Mouse (Mus musculus) stomach, embryonic 14.5 days (tissue): ENCODE results near the gene Mterf1b. TPM values are rescaled to one million over a fixed set of nuclear protein-coding genes. Genes with fewer than 3 reads are reported as not detected.

Experiments used
- ATAC-seq: fragments of 200-750 bp; cut with Nextera tagmentation; 2 replicates; pipeline ENCODE4 v1.8.0; 2017; ENCODE audit warnings: low read depth, moderate TSS enrichment; ENCODE audit not compliant: insufficient number of reproducible peaks, insufficient read depth, low FRiP score
- H3K27ac ChIP-seq: fragments of 300-500 bp; sonication (generic); 2 replicates; pipeline ENCODE4 v1.5.1; 2014; ENCODE audit warnings: mild to moderate bottlenecking, low read length, moderate library complexity, mixed read lengths
- H3K27me3 ChIP-seq: fragments of 300-500 bp; sonication (generic); 2 replicates; pipeline ENCODE4 v1.6.1; 2014; ENCODE audit warnings: low read length, control low read depth, mixed read lengths; ENCODE audit not compliant: control insufficient read depth, insufficient read depth
- H3K36me3 ChIP-seq: fragments of 300-500 bp; sonication (generic); 2 replicates; pipeline ENCODE4 v1.6.1; 2014; ENCODE audit warnings: mild to moderate bottlenecking, control low read depth, low read length, moderate library complexity, mixed read lengths; ENCODE audit not compliant: control insufficient read depth, insufficient read depth
- H3K4me1 ChIP-seq: fragments of 300-500 bp; sonication (generic); 2 replicates; pipeline ENCODE4 v1.6.1; 2014; ENCODE audit warnings: low read length, control low read depth, mixed read lengths; ENCODE audit not compliant: control insufficient read depth, insufficient read depth
- H3K4me2 ChIP-seq: fragments of 300-500 bp; sonication (generic); replicated peaks from 2 replicates; pipeline ENCODE4 v1.6.1; 2014; ENCODE audit warnings: low read depth, low read length, control low read depth
- H3K4me3 ChIP-seq: fragments of 300-500 bp; sonication (generic); 2 replicates; pipeline ENCODE4 v1.5.1; 2014; ENCODE audit warnings: low read depth, low read length, control low read depth
- H3K9ac ChIP-seq: fragments of 300-500 bp; sonication (generic); replicated peaks from 2 replicates; pipeline ENCODE4 v1.6.1; 2014; ENCODE audit warnings: low read depth, mild to moderate bottlenecking, control low read depth, low read length, moderate library complexity, mixed read lengths
- H3K9me3 ChIP-seq: fragments of 300-500 bp; sonication (generic); 2 replicates; pipeline ENCODE4 v1.6.1; 2016; ENCODE audit warnings: low read depth, low read length, control low read depth; ENCODE audit not compliant: control insufficient read depth
- WGBS: fragments of 180-500 bp; shearing (Covaris S2); extraction: QIAGEN DNeasy Blood & Tissue Kit; methylation state at CpG from one replicate; pipeline ENCODE4 v1.1.7; 2014; 5-methylcytosine and 5-hydroxymethylcytosine counted together
- polyA plus RNA-seq: library from polyadenylated mRNA; unstranded; fragments of >200 nt; fragmentation: Nextera tagmentation; extraction: Ambion mirVana; gene quantifications from 2 replicates; pipeline ENCODE4 v1.2.1, GENCODE M21; 2014

Gene Mterf1b
- polyA plus RNA-seq, 1 experiment from 2014 or later = 3.6 TPM

DNA sequence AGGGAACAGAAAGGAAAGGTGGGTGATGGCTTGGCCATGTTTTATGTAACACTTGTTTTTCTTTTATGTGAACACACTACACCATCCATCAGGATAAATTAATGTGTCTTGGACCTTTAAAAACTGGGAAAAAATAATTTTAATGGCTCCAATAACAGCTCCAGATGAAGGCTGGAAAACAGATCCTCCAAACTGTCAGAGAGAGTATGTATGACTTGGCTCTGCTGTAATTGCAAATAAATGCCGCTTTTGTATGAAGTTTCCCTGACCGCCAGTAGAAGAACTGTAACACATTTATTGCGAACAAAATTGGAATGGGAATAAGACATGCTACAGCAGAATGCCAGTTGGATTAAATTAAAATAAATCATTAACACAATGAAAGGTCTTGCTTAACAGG, 29.1 kb downstream of the Mterf1b start:
- Histone ChIP-seq H3K9me3 (no peaks in the 10 kb centered on the region), H3K27me3 (no peaks in the 10 kb centered on the region), H3K4me1 (peaks cover 6% of the 10 kb centered on the region; the same call in 1 of the 2 replicates), H3K27ac (no peak overlapping the region), H3K4me3 (no peak overlapping the region), H3K9ac (no peak overlapping the region), H3K4me2 (no peak overlapping the region), H3K36me3 (no peaks in the 10 kb centered on the region)
- ATAC-seq = 0 out of 2 replicates have a peak, but pooled peaks have one; percentile 6
- 47% methylated on average over 3 of the region's 3 CpGs for WGBS

DNA sequence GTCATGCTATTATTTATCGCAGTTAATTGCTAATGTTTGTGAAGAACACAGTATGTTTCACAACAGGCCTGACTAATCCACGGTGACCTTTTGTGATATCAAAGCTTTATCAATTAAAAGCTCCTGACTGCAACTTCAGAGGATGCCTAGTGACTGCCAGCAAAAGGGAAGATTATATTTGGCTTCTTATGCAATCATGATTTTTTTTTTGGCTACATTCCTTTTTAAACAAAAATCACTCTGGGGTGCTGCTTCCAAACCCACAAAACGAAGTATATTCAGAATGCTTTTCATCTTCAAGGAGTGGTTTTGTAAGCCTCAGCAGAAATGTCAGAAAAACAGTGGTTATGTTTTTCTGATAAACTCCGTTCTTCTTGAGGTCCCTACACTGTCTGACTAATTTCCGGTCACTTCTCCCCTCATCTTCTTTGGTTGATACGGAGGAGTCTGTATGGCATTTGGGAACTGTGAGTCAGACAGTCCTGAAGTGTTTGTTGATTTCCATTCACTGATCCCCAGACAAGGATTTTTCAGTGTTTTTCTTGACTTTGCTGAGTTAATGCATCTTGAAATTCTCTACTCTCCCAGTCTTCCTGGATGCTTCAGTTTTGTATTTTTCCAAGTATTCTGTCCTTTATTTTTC, 29.9 kb downstream of the Mterf1b start:
- Histone ChIP-seq H3K4me1 (peaks cover 6% of the 10 kb centered on the region; the same call in 1 of the 2 replicates), H3K4me3 (no peak overlapping the region), H3K9ac (no peak overlapping the region), H3K36me3 (no peaks in the 10 kb centered on the region), H3K9me3 (no peaks in the 10 kb centered on the region), H3K27me3 (no peaks in the 10 kb centered on the region), H3K4me2 (no peak overlapping the region), H3K27ac (no peak overlapping the region)
- ATAC-seq = no peak
- 75% methylated on average over 6 of the region's 6 CpGs for WGBS

DNA sequence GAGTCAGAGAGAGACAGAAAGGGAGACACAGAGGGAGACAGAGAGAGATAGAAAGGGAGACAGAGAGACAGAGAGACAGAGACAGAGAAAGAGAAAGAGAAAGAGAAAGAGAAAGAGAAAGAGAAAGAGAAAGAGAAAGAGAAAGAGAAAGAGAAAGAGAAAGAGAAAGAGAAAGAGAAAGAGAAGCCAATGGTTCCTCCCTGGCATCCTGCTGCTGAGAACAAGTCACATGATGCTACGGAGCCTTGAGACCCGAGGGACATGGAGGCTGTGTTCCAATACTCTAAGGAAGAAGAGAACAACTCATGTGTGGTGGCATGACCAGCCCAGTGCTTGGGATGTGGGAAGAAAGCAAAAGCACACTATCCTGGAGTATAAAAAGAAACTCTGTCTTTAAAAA, 40.0 kb downstream of the Mterf1b start:
- H3K4me1 ChIP-seq = no peaks in the 10 kb centered on the region
- no peak overlapping the region for H3K4me2 ChIP-seq
- no peak overlapping the region for H3K27ac ChIP-seq
- no peaks in the 10 kb centered on the region for H3K27me3 ChIP-seq
- 78% methylated on average over 2 of the region's 2 CpGs for WGBS
- H3K4me3 ChIP-seq = no peak overlapping the region
- no peak overlapping the region for H3K9ac ChIP-seq
- no peak for ATAC-seq
- H3K9me3 ChIP-seq = no peaks in the 10 kb centered on the region
- H3K36me3 ChIP-seq = no peaks in the 10 kb centered on the region

DNA sequence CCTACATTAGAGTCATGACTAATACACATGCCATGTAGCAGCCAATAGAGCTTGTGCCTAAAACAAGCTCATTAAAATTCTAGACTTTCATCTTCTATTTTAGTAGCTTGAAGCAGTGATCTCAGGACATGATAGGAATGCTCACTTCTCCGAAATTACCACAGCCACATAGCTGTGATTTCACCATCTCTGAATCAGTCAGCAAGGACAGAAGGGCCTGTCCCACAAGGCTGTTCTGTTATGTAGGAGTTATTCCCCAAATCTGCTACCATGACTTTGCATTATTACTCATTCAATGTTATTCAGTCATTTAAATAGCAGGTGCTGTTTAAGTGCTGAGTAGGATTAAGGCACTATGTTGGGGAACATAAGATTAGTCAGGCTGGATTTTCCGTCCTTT, 42.3 kb downstream of the Mterf1b start:
- Histone ChIP-seq H3K36me3 (no peaks in the 10 kb centered on the region), H3K9me3 (no peaks in the 10 kb centered on the region), H3K4me1 (no peaks in the 10 kb centered on the region), H3K27me3 (no peaks in the 10 kb centered on the region), H3K9ac (no peak overlapping the region), H3K4me3 (no peak overlapping the region), H3K4me2 (no peak overlapping the region), H3K27ac (no peak overlapping the region)
- 81% methylated on average over 2 of the region's 2 CpGs for WGBS
- ATAC-seq = no peak

DNA sequence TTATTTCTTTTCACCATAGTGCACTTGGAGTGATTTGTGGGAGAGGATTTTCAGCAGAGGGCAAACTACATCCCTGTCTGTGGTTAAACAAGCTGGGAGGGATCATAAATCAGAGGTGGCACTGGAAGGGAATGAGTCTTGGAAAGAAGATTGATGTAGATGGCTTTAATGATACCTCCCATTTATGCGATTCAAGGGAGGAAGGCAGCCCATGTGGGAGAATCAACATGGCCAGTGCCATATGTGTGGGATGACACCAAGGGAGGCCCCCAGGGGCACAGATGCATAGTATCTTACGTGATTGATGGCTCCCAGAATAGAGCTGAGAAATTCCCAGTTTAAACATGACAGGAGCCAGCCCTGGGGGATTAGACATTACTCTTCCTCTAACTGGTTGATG, 48.0 kb downstream of the Mterf1b start:
- Histone ChIP-seq H3K4me3 (no peak overlapping the region), H3K4me1 (no peaks in the 10 kb centered on the region), H3K27me3 (no peaks in the 10 kb centered on the region), H3K4me2 (no peak overlapping the region), H3K9ac (no peak overlapping the region), H3K9me3 (no peaks in the 10 kb centered on the region), H3K36me3 (no peaks in the 10 kb centered on the region), H3K27ac (no peak overlapping the region)
- WGBS = 47% methylated on average over 2 of the region's 2 CpGs
- ATAC-seq = no peak

DNA sequence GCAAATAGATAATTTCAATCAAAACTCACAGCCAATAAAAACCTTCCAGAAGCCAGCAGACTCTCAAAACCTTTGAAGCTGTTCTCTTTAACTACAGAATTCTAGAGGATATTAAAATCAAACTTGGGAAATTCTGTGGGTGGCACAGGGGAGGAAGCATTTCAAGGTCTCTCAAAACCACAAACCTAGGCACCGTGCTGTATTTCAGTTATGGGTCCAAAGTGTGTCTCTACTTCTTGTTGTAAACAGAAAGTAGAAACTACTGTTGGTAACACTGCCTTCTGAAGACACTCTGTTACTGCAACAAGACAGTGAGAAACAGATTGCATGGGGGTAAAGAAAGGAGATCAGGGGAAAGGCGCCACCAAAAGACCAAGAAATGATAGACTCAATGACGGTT, 52.8 kb downstream of the Mterf1b start:
- Histone ChIP-seq H3K4me3 (no peak overlapping the region), H3K9me3 (no peaks in the 10 kb centered on the region), H3K4me1 (no peaks in the 10 kb centered on the region), H3K27ac (no peak overlapping the region), H3K36me3 (no peaks in the 10 kb centered on the region), H3K4me2 (no peak overlapping the region), H3K27me3 (no peaks in the 10 kb centered on the region), H3K9ac (no peak overlapping the region)
- no peak for ATAC-seq
- WGBS = 81% methylated on average over 3 of the region's 3 CpGs

DNA sequence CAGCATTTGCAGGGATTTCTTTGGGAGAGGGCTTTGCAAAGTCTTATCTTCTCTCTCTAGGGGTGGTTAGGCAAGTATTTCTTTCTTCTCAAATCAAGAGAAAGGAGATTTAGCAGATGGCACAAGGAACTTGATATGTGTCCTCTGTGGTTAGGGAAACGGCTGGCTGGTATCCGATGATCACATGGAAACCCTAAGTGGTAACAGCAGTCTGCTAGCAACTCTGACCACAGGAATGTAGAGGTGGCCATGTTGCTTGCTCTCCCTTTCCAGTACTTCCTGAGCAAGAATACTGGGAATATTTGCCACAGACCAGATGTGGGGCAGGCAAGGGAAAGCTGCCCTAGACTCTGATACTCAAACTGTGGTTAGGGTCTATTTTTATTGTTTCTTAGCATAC, 53.9 kb downstream of the Mterf1b start:
- no peak overlapping the region for H3K4me3 ChIP-seq
- H3K4me1 ChIP-seq = no peaks in the 10 kb centered on the region
- ATAC-seq = no peak
- no peak overlapping the region for H3K27ac ChIP-seq
- H3K36me3 ChIP-seq = no peaks in the 10 kb centered on the region
- H3K4me2 ChIP-seq = no peak overlapping the region
- no peaks in the 10 kb centered on the region for H3K27me3 ChIP-seq
- no peak overlapping the region for H3K9ac ChIP-seq
- 56% methylated on average over 2 of the region's 2 CpGs for WGBS
- no peaks in the 10 kb centered on the region for H3K9me3 ChIP-seq

Other genes with a start within 250 kb of the Mterf1b start
- gene Cyp51, start 87.6 kb upstream of the Mterf1b start, polyA plus RNA-seq = 85.2 and 104 TPM in 2 replicates